Mouse (Mus musculus) forebrain, embryonic 11.5 days (tissue): ENCODE results near the gene Dscaml1. TPM values are rescaled to one million over a fixed set of nuclear protein-coding genes. Genes with fewer than 3 reads are reported as not detected.
A peak's percentile ranks its signal among the peaks of the same experiment; 100 is the strongest.

Source experiments
- ATAC-seq: fragments of 200-750 bp; cut with Nextera tagmentation; replicated peaks from 2 replicates; pipeline ENCODE4 v1.8.0; 2017; ENCODE audit warnings: moderate TSS enrichment; ENCODE audit not compliant: low FRiP score
- DNase-seq: peaks from one replicate; pipeline ENCODE4 v3.0.0-alpha.2; 2017; ENCODE audit warnings: low spot score
- H3K27ac ChIP-seq: fragments of 300-500 bp; sonication (generic); 2 replicates; pipeline ENCODE4 v1.5.1; 2014; ENCODE audit warnings: low read depth, low read length
- H3K27me3 ChIP-seq: fragments of 300-500 bp; sonication (generic); 2 replicates; pipeline ENCODE4 v1.6.1; 2014; ENCODE audit warnings: mild to moderate bottlenecking, low read length, mixed read lengths; ENCODE audit not compliant: control insufficient read depth, insufficient read depth
- H3K36me3 ChIP-seq: fragments of 300-500 bp; sonication (generic); 2 replicates; pipeline ENCODE4 v1.6.1; 2014; ENCODE audit warnings: mild to moderate bottlenecking, low read length, moderate library complexity, mixed read lengths; ENCODE audit not compliant: control insufficient read depth, insufficient read depth
- H3K4me1 ChIP-seq: fragments of 300-500 bp; sonication (generic); replicated peaks from 2 replicates; pipeline ENCODE4 v1.6.1; 2014; ENCODE audit warnings: low read length, mixed read lengths; ENCODE audit not compliant: control insufficient read depth, insufficient read depth
- H3K4me2 ChIP-seq: fragments of 300-500 bp; sonication (generic); 2 replicates; pipeline ENCODE4 v1.6.1; 2014; ENCODE audit warnings: low read depth, mild to moderate bottlenecking, low read length, moderate library complexity, mixed read lengths; ENCODE audit not compliant: severe bottlenecking
- H3K4me3 ChIP-seq: fragments of 300-500 bp; sonication (generic); 2 replicates; pipeline ENCODE4 v1.5.1; 2014; ENCODE audit warnings: low read depth, low read length
- H3K9ac ChIP-seq: fragments of 300-500 bp; sonication (generic); 2 replicates; pipeline ENCODE4 v1.6.1; 2014; ENCODE audit warnings: low read length
- H3K9me3 ChIP-seq: fragments of 300-500 bp; sonication (generic); 2 replicates; pipeline ENCODE4 v1.6.1; 2016; ENCODE audit warnings: low read length, mixed read lengths; ENCODE audit not compliant: control insufficient read depth
- WGBS: fragments of 180-500 bp; shearing (Covaris S2); extraction: QIAGEN DNeasy Blood & Tissue Kit; methylation state at CpG from one replicate; pipeline ENCODE4 v1.1.7; 2014; 5-methylcytosine and 5-hydroxymethylcytosine counted together
- polyA plus RNA-seq: library from polyadenylated mRNA; unstranded; fragments of >200 nt; fragmentation: Nextera tagmentation; extraction: Ambion mirVana; gene quantifications from 2 replicates; pipeline ENCODE4 v1.2.1, GENCODE M21; 2014

Dscaml1 gene
- polyA plus RNA-seq, 1 experiment from 2014 or later: 5.4 TPM

- DNase-seq (no peak), ATAC-seq (no peak)
- Histone ChIP-seq H3K4me2 (no peak overlapping the region), H3K4me1 (0 out of 2 replicates have a peak, but pooled peaks cover 2% of the 10 kb centered on the region), H3K36me3 (no peaks in the 10 kb centered on the region), H3K27ac (peak overlapping the region; percentile 51; the same call in 1 of the 2 replicates), H3K27me3 (no peaks in the 10 kb centered on the region), H3K9ac (no peak overlapping the region), H3K4me3 (no peak overlapping the region), H3K9me3 (no peaks in the 10 kb centered on the region)
- 24% methylated on average over 9 of the region's 9 CpGs for WGBS
Observed at GRCm38 (mm10) chr9:45471691-45472090, 45.3 kb downstream of the Dscaml1 start.

- H3K27ac ChIP-seq: no peak overlapping the region
- H3K36me3 ChIP-seq: no peaks in the 10 kb centered on the region
- DNase-seq (no peak), ATAC-seq (no peak)
- H3K9ac ChIP-seq: no peak overlapping the region
- H3K4me2 ChIP-seq: no peak overlapping the region
- H3K9me3 ChIP-seq: no peaks in the 10 kb centered on the region
- H3K27me3 ChIP-seq: no peaks in the 10 kb centered on the region
- H3K4me3 ChIP-seq: no peak overlapping the region
- 0 out of 2 replicates have a peak, but pooled peaks cover under 1% of the 10 kb centered on the region for H3K4me1 ChIP-seq
Observed at GRCm38 (mm10) chr9:45474874-45475273, 48.4 kb downstream of the Dscaml1 start.

DNA sequence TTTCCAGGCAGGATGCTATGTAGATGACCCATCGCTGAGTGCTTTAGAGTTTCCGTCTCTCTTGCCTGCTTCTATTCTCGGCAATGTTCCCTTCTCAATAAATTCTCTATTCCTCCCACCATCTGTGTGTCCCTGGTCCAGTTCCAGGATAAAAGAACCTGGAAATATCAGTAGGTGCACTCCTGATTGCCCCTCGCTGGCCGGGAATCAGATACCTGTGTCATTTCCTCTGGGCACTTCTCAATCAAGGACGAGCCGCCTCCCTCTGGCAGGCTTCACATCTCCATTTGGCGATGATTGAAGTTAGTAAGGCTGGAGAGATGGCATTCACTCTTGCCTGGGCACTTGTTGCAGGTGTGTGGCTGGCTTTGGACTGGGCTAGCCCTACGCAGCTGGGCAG is 54.5 kb downstream of the Dscaml1 start:
- Histone ChIP-seq H3K9me3 (no peaks in the 10 kb centered on the region), H3K4me1 (no peaks in the 10 kb centered on the region), H3K27ac (no peak overlapping the region), H3K9ac (no peak overlapping the region), H3K27me3 (no peaks in the 10 kb centered on the region), H3K4me2 (no peak overlapping the region), H3K36me3 (no peaks in the 10 kb centered on the region), H3K4me3 (no peak overlapping the region)
- ATAC-seq: no peak
- no peak for DNase-seq
- 91% methylated on average over 9 of the region's 9 CpGs for WGBS

DNA sequence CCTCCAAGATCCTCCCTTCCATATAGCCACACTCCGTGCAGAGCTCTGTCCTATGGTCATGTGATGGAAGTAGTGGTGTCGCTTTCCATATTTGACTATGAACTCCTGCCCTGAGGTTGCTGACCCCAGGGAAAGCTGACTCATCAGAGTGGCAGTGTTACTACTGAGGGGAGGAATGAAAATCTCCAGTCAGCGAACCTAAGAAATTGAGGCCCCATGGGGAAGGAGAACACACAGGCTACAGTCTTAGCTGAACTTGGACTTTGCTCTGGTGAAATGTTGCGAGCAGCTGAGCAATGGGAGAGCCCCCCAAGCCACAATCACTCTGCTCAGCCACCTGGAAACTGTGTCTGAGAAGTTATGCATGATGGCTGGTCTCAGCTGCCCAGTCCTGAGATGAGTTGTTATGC is 60.2 kb downstream of the Dscaml1 start:
- no peaks in the 10 kb centered on the region for H3K36me3 ChIP-seq
- WGBS: 86% methylated on average over 4 of the region's 4 CpGs
- ATAC-seq: no peak

DNA sequence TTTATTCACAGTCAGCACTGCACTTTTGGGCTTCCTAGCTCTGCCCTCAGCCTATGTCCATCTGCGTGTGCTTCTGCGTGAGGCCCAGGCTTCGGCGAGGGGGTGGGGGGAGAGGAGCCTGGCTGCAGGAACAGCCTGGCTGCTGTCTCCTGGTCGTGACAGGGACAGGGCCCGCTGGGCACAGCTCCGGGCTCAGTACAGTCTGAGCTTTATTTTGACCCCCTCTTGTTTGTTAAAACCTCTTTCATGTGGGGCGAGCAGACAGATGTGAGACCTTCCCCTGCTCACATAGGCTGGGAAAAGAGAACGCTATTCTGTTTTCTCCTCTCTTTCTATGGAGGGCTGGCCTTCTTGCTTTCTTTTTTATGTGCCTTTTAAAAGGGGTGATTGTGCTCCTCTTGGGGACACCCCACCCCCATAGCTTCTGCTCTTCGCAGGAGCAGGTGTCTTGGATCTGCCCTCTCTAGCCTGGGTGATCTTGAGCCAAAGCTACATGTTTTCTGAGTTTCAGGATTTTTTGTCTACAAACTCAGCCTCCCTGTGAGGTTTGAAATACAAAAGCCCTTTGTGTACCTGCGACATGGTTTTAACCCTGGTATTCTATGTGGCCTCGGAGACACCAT is 60.9 kb downstream of the Dscaml1 start:
- Histone ChIP-seq H3K9ac (no peak overlapping the region), H3K4me3 (no peak overlapping the region), H3K4me1 (no peaks in the 10 kb centered on the region), H3K27ac (no peak overlapping the region), H3K36me3 (no peaks in the 10 kb centered on the region), H3K27me3 (no peaks in the 10 kb centered on the region), H3K4me2 (no peak overlapping the region), H3K9me3 (no peaks in the 10 kb centered on the region)
- DNase-seq (no peak), ATAC-seq (no peak)
- WGBS: 78% methylated on average over 12 of the region's 12 CpGs

More for the DNA sequence above, 60.2 kb downstream of the Dscaml1 start:
- no peak overlapping the region for H3K9ac ChIP-seq
- no peak for DNase-seq
- H3K4me3 ChIP-seq: no peak overlapping the region
- H3K4me1 ChIP-seq: no peaks in the 10 kb centered on the region
- no peak overlapping the region; the same call in 1 of the 2 replicates for H3K27ac ChIP-seq
- no peak overlapping the region for H3K4me2 ChIP-seq
- H3K27me3 ChIP-seq: no peaks in the 10 kb centered on the region
- no peaks in the 10 kb centered on the region for H3K9me3 ChIP-seq

DNA sequence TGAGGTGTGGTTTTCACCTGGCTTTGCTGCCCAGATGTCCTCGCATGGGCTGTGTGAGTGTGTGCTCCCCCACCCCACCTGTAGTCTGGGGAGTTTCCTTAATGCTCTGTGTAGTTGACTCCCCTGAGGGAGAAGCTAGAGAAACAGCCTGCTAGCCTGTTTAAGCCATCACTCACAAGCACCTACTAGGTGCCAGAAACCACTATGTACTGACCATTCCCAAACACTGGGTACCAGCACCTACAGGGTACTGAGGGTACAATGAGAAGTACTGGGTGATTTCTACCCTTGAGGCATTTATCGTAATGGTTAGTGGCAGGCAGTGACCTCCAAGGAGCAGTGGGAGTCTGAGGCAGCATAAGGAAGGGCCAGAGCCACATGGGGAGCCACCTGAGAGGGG is 64.5 kb downstream of the Dscaml1 start:
- Histone ChIP-seq H3K36me3 (no peaks in the 10 kb centered on the region), H3K9me3 (no peaks in the 10 kb centered on the region), H3K9ac (no peak overlapping the region), H3K4me1 (no peaks in the 10 kb centered on the region), H3K4me3 (no peak overlapping the region), H3K27me3 (no peaks in the 10 kb centered on the region), H3K27ac (no peak overlapping the region), H3K4me2 (no peak overlapping the region)
- WGBS: 86% methylated on average over 2 of the region's 2 CpGs
- DNase-seq (no peak), ATAC-seq (no peak)

- H3K27ac ChIP-seq: no peak overlapping the region
- DNase-seq: no peak
- no peak overlapping the region for H3K4me2 ChIP-seq
- H3K27me3 ChIP-seq: no peaks in the 10 kb centered on the region
- ATAC-seq: no peak
- H3K9me3 ChIP-seq: no peaks in the 10 kb centered on the region
- no peak overlapping the region for H3K9ac ChIP-seq
- H3K4me1 ChIP-seq: no peaks in the 10 kb centered on the region
- no peaks in the 10 kb centered on the region for H3K36me3 ChIP-seq
- 92% methylated on average over 3 of the region's 3 CpGs for WGBS
- no peak overlapping the region for H3K4me3 ChIP-seq
Observed at GRCm38 (mm10) chr9:45494889-45495288, 68.5 kb downstream of the Dscaml1 start.

- 83% methylated on average over 3 of the region's 3 CpGs for WGBS
Observed at GRCm38 (mm10) chr9:45496340-45496739, 69.9 kb downstream of the Dscaml1 start.

DNA sequence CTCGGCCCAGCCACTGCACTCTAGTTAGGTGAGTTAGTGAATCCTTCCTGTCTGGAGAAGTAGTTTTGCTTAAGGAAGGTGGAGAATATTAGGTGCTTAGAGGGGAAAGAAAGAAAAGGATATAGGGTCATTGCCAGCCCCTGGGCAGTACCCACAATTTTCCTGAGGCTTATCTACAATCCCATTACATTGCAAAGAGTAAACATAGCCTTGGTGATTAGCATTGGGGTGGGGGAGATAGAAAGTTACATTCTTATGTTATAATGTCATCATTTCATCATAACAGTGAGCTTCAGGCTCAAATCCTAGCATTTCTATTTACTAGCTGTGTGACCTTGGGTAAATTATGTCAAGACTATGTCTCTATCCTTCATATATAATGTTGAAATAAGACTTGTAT is 70.5 kb downstream of the Dscaml1 start:
- Histone ChIP-seq H3K9ac (no peak overlapping the region), H3K4me1 (peaks cover 9% of the 10 kb centered on the region), H3K27ac (no peak overlapping the region), H3K36me3 (no peaks in the 10 kb centered on the region), H3K9me3 (no peaks in the 10 kb centered on the region), H3K4me3 (no peak overlapping the region), H3K27me3 (no peaks in the 10 kb centered on the region), H3K4me2 (no peak overlapping the region)
- no peak for DNase-seq
- no peak for ATAC-seq
- WGBS: 74% methylated on average over 1 of the region's 1 CpGs

More at GRCm38 (mm10) chr9:45496340-45496739, 69.9 kb downstream of the Dscaml1 start:
- H3K27me3 ChIP-seq: no peaks in the 10 kb centered on the region
- no peak overlapping the region for H3K4me2 ChIP-seq
- H3K4me3 ChIP-seq: no peak overlapping the region
- ATAC-seq (no peak), DNase-seq (no peak)
- peaks cover 3% of the 10 kb centered on the region; the same call in 1 of the 2 replicates for H3K4me1 ChIP-seq
- no peaks in the 10 kb centered on the region for H3K9me3 ChIP-seq
- H3K9ac ChIP-seq: no peak overlapping the region
- H3K36me3 ChIP-seq: no peaks in the 10 kb centered on the region
- no peak overlapping the region for H3K27ac ChIP-seq
